In genomic region chr12:76537434-76537833, GRCm38 (mm10) we compare ENCODE assay signal across 8 mouse cellular contexts. TPM values are rescaled to one million over a fixed set of nuclear protein-coding genes. Genes with fewer than 3 reads are reported as not detected.
A peak's percentile ranks its signal among the peaks of the same experiment; 100 is the strongest.
DNase-seq lines count a peak whose midpoint lies in the region; ATAC-seq lines count a peak whose summit lies in the region.

No protein-coding gene starts in this region.

- no peak for ATAC-seq in neural tube, embryonic 15.5 days (ENCODE audit: low FRiP score)
- ATAC-seq in forebrain, embryonic 16.5 days, result no peak

- peak; percentile 47 for DNase-seq in urinary bladder, adult 2 months (ENCODE audit: low spot score)
- DNase-seq in urinary bladder, postnatal 10 days (ENCODE audit: low spot score), result no peak
- peak; percentile 49 for DNase-seq in heart, postnatal 4 days
- DNase-seq in lung, postnatal 4 days, result peak; percentile 76
- DNase-seq in thymus, postnatal 10 days (ENCODE audit: low spot score in 2 of 2), result peak; percentile 35 to 37
- no peak for DNase-seq in layer of hippocampus, adult 9-11 months

- no peak overlapping the region for H3K27ac ChIP-seq in neural tube, embryonic 15.5 days (replicated peaks)
- H3K27ac ChIP-seq in forebrain, embryonic 16.5 days (ENCODE audit: low read length), result no peak overlapping the region

- 85% methylated on average over 8 of the region's 8 CpGs for WGBS in neural tube, embryonic 15.5 days
- WGBS in forebrain, embryonic 16.5 days, result 95% methylated on average over 8 of the region's 8 CpGs

- H3K27me3 ChIP-seq in neural tube, embryonic 15.5 days (replicated peaks), result peaks cover 45% of the 10 kb centered on the region
- peaks cover 20% of the 10 kb centered on the region for H3K27me3 ChIP-seq in forebrain, embryonic 16.5 days (replicated peaks; ENCODE audit: control insufficient read depth, insufficient read depth, low read length)

- H3K36me3 ChIP-seq in neural tube, embryonic 15.5 days, result no peaks in the 10 kb centered on the region
- no peaks in the 10 kb centered on the region for H3K36me3 ChIP-seq in forebrain, embryonic 16.5 days (ENCODE audit: control insufficient read depth, insufficient read depth)

- H3K9me3 ChIP-seq in neural tube, embryonic 15.5 days (replicated peaks), result no peaks in the 10 kb centered on the region
- H3K9me3 ChIP-seq in forebrain, embryonic 16.5 days (ENCODE audit: control insufficient read depth, low read length), result no peaks in the 10 kb centered on the region

- no peak overlapping the region for H3K9ac ChIP-seq in neural tube, embryonic 15.5 days (replicated peaks)
- no peak overlapping the region for H3K9ac ChIP-seq in forebrain, embryonic 16.5 days (replicated peaks; ENCODE audit: low read depth, low read length)

- H3K4me3 ChIP-seq in neural tube, embryonic 15.5 days (replicated peaks), result no peak overlapping the region
- no peak overlapping the region for H3K4me3 ChIP-seq in forebrain, embryonic 16.5 days (replicated peaks; ENCODE audit: low read length)

- no peak overlapping the region for H3K4me2 ChIP-seq in neural tube, embryonic 15.5 days
- no peak overlapping the region for H3K4me2 ChIP-seq in forebrain, embryonic 16.5 days (ENCODE audit: low read length)

- peaks cover 21% of the 10 kb centered on the region for H3K4me1 ChIP-seq in neural tube, embryonic 15.5 days
- H3K4me1 ChIP-seq in forebrain, embryonic 16.5 days (replicated peaks; ENCODE audit: control insufficient read depth, insufficient read depth, low read length), result peaks cover 13% of the 10 kb centered on the region

RNA-seq across cellular contexts. Expression of gene Plekhg3, which starts 6.7 kb away (rescaled TPM):
- 56.5 and 62.8 TPM in 2 replicates for polyA plus RNA-seq in urinary bladder, adult 2 months (2012; rRNA removed)
- 10 to 100 TPM; 29.5 TPM for total RNA-seq in heart, postnatal 4 days (2021)
- 1.1 and 3.6 TPM in 2 replicates for polyA plus RNA-seq in neural tube, embryonic 15.5 days (2015; fragmentation: Nextera tagmentation; extraction: Ambion mirVana)
- 1.0 and 1.3 TPM in 2 replicates for polyA plus RNA-seq in forebrain, embryonic 16.5 days (2015; fragmentation: Nextera tagmentation; extraction: Ambion mirVana)

Comparison
In these comparisons a context has a peak if more than half of its experiments do, and no peak if none do; other contexts are left out.
1. DNase-seq: peak in urinary bladder, adult 2 months (single experiment), heart, postnatal 4 days (single experiment), lung, postnatal 4 days (2 of 2) and thymus, postnatal 10 days (2 of 2); none in urinary bladder, postnatal 10 days (single experiment) and layer of hippocampus, adult 9-11 months (single experiment).
2. RNA of gene Plekhg3, which starts 6.7 kb away (polyA plus RNA-seq): 56.5 to 62.8 TPM in urinary bladder, adult 2 months; 1.0 to 1.3 TPM in forebrain, embryonic 16.5 days and 1.1 to 3.6 TPM in neural tube, embryonic 15.5 days; every median in the first group is over 10 times any median in the second.